ENCODE assay signal across 8 mouse cellular contexts in genomic region chr11:107546667-107547301, GRCm38 (mm10). TPM values are rescaled to one million over a fixed set of nuclear protein-coding genes. Genes with fewer than 3 reads are reported as not detected.
A peak's percentile ranks its signal among the peaks of the same experiment; 100 is the strongest.
DNase-seq lines count a peak whose midpoint lies in the region; ATAC-seq and TF ChIP-seq lines count a peak whose summit lies in the region.

No protein-coding gene starts in this region.

- H3K27ac ChIP-seq in embryonic facial prominence, embryonic 14.5 days (replicated peaks; ENCODE audit: low read depth, low read length), result peak overlapping the region; percentile 57; the same call in 1 of the 2 replicates
- H3K27ac ChIP-seq in hindbrain, embryonic 14.5 days, result no peak overlapping the region
- peak overlapping the region; percentile 65; the same call in 1 of the 2 replicates for H3K27ac ChIP-seq in limb, embryonic 15.5 days
- no peak overlapping the region for H3K27ac ChIP-seq in midbrain, postnatal 0 days (ENCODE audit: low read depth, low read length)

- TF ChIP-seq CTCF in midbrain, postnatal 0 days (IDR thresholded peaks at IDR 0.05), result 0 out of 2 replicates have a peak, but pooled peaks have one; percentile 19

- H3K4me1 ChIP-seq in embryonic facial prominence, embryonic 14.5 days (ENCODE audit: control insufficient read depth, insufficient read depth, low read length), result no peaks in the 10 kb centered on the region
- H3K4me1 ChIP-seq in hindbrain, embryonic 14.5 days (replicated peaks; ENCODE audit: control insufficient read depth, insufficient read depth, low read length), result peaks cover 6% of the 10 kb centered on the region
- H3K4me1 ChIP-seq in limb, embryonic 15.5 days, result peaks cover 13% of the 10 kb centered on the region
- peaks cover 4% of the 10 kb centered on the region; the same call in 1 of the 2 replicates for H3K4me1 ChIP-seq in midbrain, postnatal 0 days (ENCODE audit: insufficient read depth, low read length)

- WGBS in embryonic facial prominence, embryonic 14.5 days, result under 1% methylated on average over 29 of the region's 37 CpGs
- under 1% methylated on average over 30 of the region's 37 CpGs for WGBS in hindbrain, embryonic 14.5 days
- under 1% methylated on average over 37 of the region's 37 CpGs for WGBS in limb, embryonic 15.5 days
- WGBS in midbrain, postnatal 0 days, result under 1% methylated on average over 36 of the region's 37 CpGs

- peak overlapping the region; percentile 90 for H3K9ac ChIP-seq in embryonic facial prominence, embryonic 14.5 days (ENCODE audit: low read depth, low read length)
- peak overlapping the region; percentile 92 for H3K9ac ChIP-seq in hindbrain, embryonic 14.5 days
- H3K9ac ChIP-seq in limb, embryonic 15.5 days, result peak overlapping the region; percentile 85
- peak overlapping the region; percentile 72 for H3K9ac ChIP-seq in midbrain, postnatal 0 days (replicated peaks; ENCODE audit: low read length, poor library complexity, severe bottlenecking)

- no peaks in the 10 kb centered on the region for H3K27me3 ChIP-seq in embryonic facial prominence, embryonic 14.5 days (replicated peaks; ENCODE audit: control insufficient read depth, insufficient read depth, low read length)
- H3K27me3 ChIP-seq in hindbrain, embryonic 14.5 days (ENCODE audit: control insufficient read depth, insufficient read depth, low read length), result no peaks in the 10 kb centered on the region
- no peaks in the 10 kb centered on the region for H3K27me3 ChIP-seq in limb, embryonic 15.5 days
- H3K27me3 ChIP-seq in midbrain, postnatal 0 days (ENCODE audit: insufficient read depth, low read length), result no peaks in the 10 kb centered on the region

- H3K4me2 ChIP-seq in embryonic facial prominence, embryonic 14.5 days (ENCODE audit: low read depth, low read length), result peak overlapping the region; percentile 99
- peak overlapping the region; percentile 90 for H3K4me2 ChIP-seq in hindbrain, embryonic 14.5 days (replicated peaks)
- H3K4me2 ChIP-seq in limb, embryonic 15.5 days, result peak overlapping the region; percentile 99
- H3K4me2 ChIP-seq in midbrain, postnatal 0 days (ENCODE audit: low read depth, low read length, poor library complexity, severe bottlenecking), result peak overlapping the region; percentile 99

- peaks cover 18% of the 10 kb centered on the region for H3K36me3 ChIP-seq in embryonic facial prominence, embryonic 14.5 days (ENCODE audit: control insufficient read depth, insufficient read depth, low read length)
- peaks cover 17% of the 10 kb centered on the region; the same call in 1 of the 2 replicates for H3K36me3 ChIP-seq in hindbrain, embryonic 14.5 days (replicated peaks; ENCODE audit: control insufficient read depth, insufficient read depth)
- H3K36me3 ChIP-seq in limb, embryonic 15.5 days, result peaks cover 17% of the 10 kb centered on the region
- H3K36me3 ChIP-seq in midbrain, postnatal 0 days (ENCODE audit: insufficient read depth, low read length), result peaks cover 7% of the 10 kb centered on the region; the same call in 1 of the 2 replicates

- H3K9me3 ChIP-seq in embryonic facial prominence, embryonic 14.5 days (ENCODE audit: control insufficient read depth, low read length), result no peaks in the 10 kb centered on the region
- H3K9me3 ChIP-seq in hindbrain, embryonic 14.5 days (ENCODE audit: control insufficient read depth, low read length), result no peaks in the 10 kb centered on the region
- H3K9me3 ChIP-seq in limb, embryonic 15.5 days, result no peaks in the 10 kb centered on the region
- H3K9me3 ChIP-seq in midbrain, postnatal 0 days (ENCODE audit: low read length), result no peaks in the 10 kb centered on the region

- peak; percentile 26; the same call in 1 of the 2 replicates for ATAC-seq in embryonic facial prominence, embryonic 14.5 days (ENCODE audit: low read depth)
- peak; percentile 31; the same call in 1 of the 2 replicates for ATAC-seq in hindbrain, embryonic 14.5 days (ENCODE audit: low FRiP score)
- no peak for ATAC-seq in limb, embryonic 15.5 days (ENCODE audit: insufficient number of reproducible peaks, low FRiP score, low TSS enrichment, low read depth)
- 0 out of 2 replicates have a peak, but pooled peaks have one; percentile 34 for ATAC-seq in midbrain, postnatal 0 days (ENCODE audit: low FRiP score)

- peak; percentile 7 to 10 for DNase-seq in layer of hippocampus, postnatal 25 days (ENCODE audit: extremely low spot score in 1 of 2, low spot score in 1 of 2)
- DNase-seq in layer of hippocampus, adult 18-20 months (ENCODE audit: low spot score in 2 of 2), result no peak
- peak; percentile 18 to 42 for DNase-seq in adrenal gland, adult 18-20 months (ENCODE audit: low spot score in 2 of 2)
- DNase-seq in embryonic facial prominence, embryonic 14.5 days (ENCODE audit: low spot score), result peak; percentile 46
- peak; percentile 28 for DNase-seq in hindbrain, embryonic 14.5 days (ENCODE audit: low spot score)
- peak; percentile 5 for DNase-seq in midbrain, postnatal 0 days (ENCODE audit: low spot score)
- peak; percentile 53 to 68 for DNase-seq in thymus, postnatal 36 days

- peak overlapping the region; percentile 77 for H3K4me3 ChIP-seq in embryonic facial prominence, embryonic 14.5 days (ENCODE audit: low read depth, low read length)
- peak overlapping the region; percentile 97 for H3K4me3 ChIP-seq in hindbrain, embryonic 14.5 days (replicated peaks; ENCODE audit: low read length)
- peak overlapping the region; percentile 90 for H3K4me3 ChIP-seq in limb, embryonic 15.5 days
- peak overlapping the region; percentile 95 for H3K4me3 ChIP-seq in midbrain, postnatal 0 days (ENCODE audit: low read depth, low read length)

RNA-seq across cellular contexts. Expression of gene Helz, which starts 0.9 kb away (rescaled TPM):
- total RNA-seq in layer of hippocampus, postnatal 25 days (2021), result 10 to 100 TPM; 39.7 to 44.4 TPM
- total RNA-seq in layer of hippocampus, adult 18-20 months (2021), result 10 to 100 TPM; 42.5 to 47.2 TPM
- 10 to 100 TPM; 26.6 TPM for total RNA-seq in adrenal gland, adult 18-20 months (2021)
- polyA plus RNA-seq in embryonic facial prominence, embryonic 14.5 days (2014; fragmentation: Nextera tagmentation; extraction: Ambion mirVana), result 21.7 and 22.0 TPM in 2 replicates
- 18.4 and 18.9 TPM in 2 replicates for polyA plus RNA-seq in hindbrain, embryonic 14.5 days (2014; fragmentation: Nextera tagmentation; extraction: Ambion mirVana)
- 18.3 and 20.3 TPM in 2 replicates for polyA plus RNA-seq in limb, embryonic 15.5 days (2015; fragmentation: Nextera tagmentation; extraction: Ambion mirVana)
- total RNA-seq in midbrain, postnatal 0 days (2014; rRNA removed), result 15.9 and 20.4 TPM in 2 replicates
- 8.4 and 8.9 TPM in 2 replicates for polyA plus RNA-seq in midbrain, postnatal 0 days (2015; fragmentation: Nextera tagmentation; extraction: Ambion mirVana)

Comparison
In these comparisons a context has a peak if more than half of its experiments do, and no peak if none do; other contexts are left out.
1. DNase-seq: peak in layer of hippocampus, postnatal 25 days (2 of 2), adrenal gland, adult 18-20 months (2 of 2), embryonic facial prominence, embryonic 14.5 days (single experiment), hindbrain, embryonic 14.5 days (single experiment), midbrain, postnatal 0 days (single experiment) and thymus, postnatal 36 days (2 of 2); none in layer of hippocampus, adult 18-20 months (0 of 2).
2. H3K27ac ChIP-seq: peak in embryonic facial prominence, embryonic 14.5 days (single experiment) and limb, embryonic 15.5 days (single experiment); none in hindbrain, embryonic 14.5 days (single experiment) and midbrain, postnatal 0 days (single experiment).
3. Peak in every context shown above with its lines, with median percentiles within 50 percentile points of each other: H3K4me2 ChIP-seq, H3K4me3 ChIP-seq and H3K9ac ChIP-seq.